Mouse (Mus musculus) sigmoid colon, adult 10 weeks (tissue): ENCODE results near the gene Gm10490. TPM values are rescaled to one million over a fixed set of nuclear protein-coding genes. Genes with fewer than 3 reads are reported as not detected.

ENCODE experiments used
- polyA plus RNA-seq: library from polyadenylated mRNA; stranded (reverse); fragments of 350-450 nt; fragmentation: Illumina TruSeq; extraction: RNeasy Lipid Tissue Mini Kit (QIAGEN cat#74804); gene quantifications from one replicate; pipeline ENCODE4 v1.2.3, GENCODE M21; 2014; ENCODE audit warnings: low read depth, low replicate concordance

The Gm10490 gene
- polyA plus RNA-seq = not detected

GRCm38 (mm10) chrX:7909242-7909641, at the start of gene Gm10490:
Gene Gm10490, plus strand, starts transcription at chrX:7909542.

GRCm38 (mm10) chrX:7878007-7878419, 31.3 kb upstream of the Gm10490 start, which contains the start of gene Pim2:
Gene Pim2, plus strand, starts transcription at chrX:7878262.

GRCm38 (mm10) chrX:7883841-7884567, 25.3 kb upstream of the Gm10490 start, which contains the start of gene Slc35a2:
Gene Slc35a2, plus strand, starts transcription at chrX:7884028.

GRCm38 (mm10) chrX:7898880-7899874, 10.2 kb upstream of the Gm10490 start, which contains the start of the genes Pqbp1 and Timm17b:
Gene Pqbp1, minus strand, starts transcription at chrX:7899269.
Gene Timm17b, plus strand, starts transcription at chrX:7899357.

GRCm38 (mm10) chrX:7907735-7908134, 1.6 kb upstream of the Gm10490 start, which contains the start of gene Gm10491:
Gene Gm10491, minus strand, starts transcription at chrX:7907835.

GRCm38 (mm10) chrX:7919601-7920383, 10.4 kb downstream of the Gm10490 start, which contains the start of gene Pcsk1n:
Gene Pcsk1n, plus strand, starts transcription at chrX:7919822.

GRCm38 (mm10) chrX:7928270-7928790, 19.0 kb downstream of the Gm10490 start, which contains the start of gene Eras:
Gene Eras, minus strand, starts transcription at chrX:7928607.

GRCm38 (mm10) chrX:7947108-7947899, 38.0 kb downstream of the Gm10490 start, which contains the start of gene Hdac6:
Gene Hdac6, minus strand, starts transcription at chrX:7947889.

Other genes starting within 250 kb of the Gm10490 start
- gene Plp2, start 238.2 kb upstream of the Gm10490 start, polyA plus RNA-seq = 187 TPM
- 0.60 TPM for gene Magix, start 228.3 kb upstream of the Gm10490 start, polyA plus RNA-seq
- 42.6 TPM for gene Gpkow, start 212.4 kb upstream of the Gm10490 start, polyA plus RNA-seq
- gene Wdr45, start 195.2 kb upstream of the Gm10490 start, polyA plus RNA-seq = 7.7 TPM
- gene Gm45208, start 187.3 kb upstream of the Gm10490 start, polyA plus RNA-seq = not detected
- 7.8 TPM for gene Praf2, start 181.1 kb upstream of the Gm10490 start, polyA plus RNA-seq
- 4.5 TPM for gene Ccdc120, start 158.6 kb upstream of the Gm10490 start, polyA plus RNA-seq
- gene Tfe3, start 147.0 kb upstream of the Gm10490 start, polyA plus RNA-seq = 6.2 TPM
- gene Gripap1, start 119.8 kb upstream of the Gm10490 start, polyA plus RNA-seq = 41.0 TPM
- 1.2 TPM for gene Kcnd1, start 87.3 kb upstream of the Gm10490 start, polyA plus RNA-seq
- 50.9 TPM for gene Otud5, start 68.2 kb upstream of the Gm10490 start, polyA plus RNA-seq
- gene Pim2, start 31.3 kb upstream of the Gm10490 start, polyA plus RNA-seq = 5.5 TPM
- 40.1 TPM for gene Slc35a2, start 25.5 kb upstream of the Gm10490 start, polyA plus RNA-seq
- gene Pqbp1, start 10.3 kb upstream of the Gm10490 start, polyA plus RNA-seq = 10.1 TPM
- 3.6 TPM for gene Timm17b, start 10.2 kb upstream of the Gm10490 start, polyA plus RNA-seq
- gene Gm10491, start 1.7 kb upstream of the Gm10490 start, polyA plus RNA-seq = not detected
- gene Pcsk1n, start 10.3 kb downstream of the Gm10490 start, polyA plus RNA-seq = not detected
- gene Eras, start 19.1 kb downstream of the Gm10490 start, polyA plus RNA-seq = not detected
- gene Hdac6, start 38.3 kb downstream of the Gm10490 start, polyA plus RNA-seq = 1.8 TPM
- not detected for gene Gata1, start 68.5 kb downstream of the Gm10490 start, polyA plus RNA-seq
- gene Glod5, start 109.0 kb downstream of the Gm10490 start, polyA plus RNA-seq = 176 TPM
- 6.6 TPM for gene Suv39h1, start 165.2 kb downstream of the Gm10490 start, polyA plus RNA-seq
- 0.47 TPM for gene Was, start 181.0 kb downstream of the Gm10490 start, polyA plus RNA-seq
- 96.1 TPM for gene Wdr13, start 223.3 kb downstream of the Gm10490 start, polyA plus RNA-seq
- gene Rbm3, start 236.3 kb downstream of the Gm10490 start, polyA plus RNA-seq = 597 TPM